8 mouse cellular contexts compared by ENCODE assay signal in genomic region chr5:121583765-121584501, GRCm38 (mm10). TPM values are rescaled to one million over a fixed set of nuclear protein-coding genes. Genes with fewer than 3 reads are reported as not detected.
A peak's percentile ranks its signal among the peaks of the same experiment; 100 is the strongest.
DNase-seq lines count a peak whose midpoint lies in the region; ATAC-seq and TF ChIP-seq lines count a peak whose summit lies in the region.

No protein-coding gene starts in this region.

- no peak overlapping the region for H3K4me2 ChIP-seq in heart, postnatal 0 days (ENCODE audit: low read depth, low read length)
- H3K4me2 ChIP-seq in lung, embryonic 14.5 days = 0 out of 2 replicates have a peak overlapping the region, but pooled peaks have one; percentile 12

- TF ChIP-seq POLR2A in ES-Bruce4 (IDR thresholded peaks at IDR 0.05; ENCODE audit: insufficient read depth, low read length) = no peak
- peak; percentile 63 for TF ChIP-seq POLR2A in embryonic fibroblast, embryonic 13.5 days (IDR thresholded peaks at IDR 0.05; ENCODE audit: low read depth, low read length)

- DNase-seq in adrenal gland, postnatal 10 days = peak; percentile 96
- peak; percentile 82 for DNase-seq in heart, postnatal 0 days (ENCODE audit: low spot score)
- DNase-seq in layer of hippocampus, adult 9-11 months = peak; percentile 87
- peak; percentile 93 for DNase-seq in lung, embryonic 14.5 days
- peak; percentile 71 for DNase-seq in right cerebral cortex, postnatal 14 days
- peak; percentile 86 to 95 for DNase-seq in urinary bladder, postnatal 36 days (ENCODE audit: low spot score in 2 of 2)

- TF ChIP-seq EP300 in ES-Bruce4 (IDR thresholded peaks at IDR 0.05; ENCODE audit: insufficient read depth, low read depth, low read length) = peak; percentile 65; the same call in 1 of the 2 replicates
- no peak for TF ChIP-seq EP300 in heart, postnatal 0 days (IDR thresholded peaks at IDR 0.05; ENCODE audit: low read depth)

- 0 out of 2 replicates have a peak overlapping the region, but pooled peaks have one; percentile 18 for H3K9ac ChIP-seq in ES-Bruce4 (ENCODE audit: low read depth, poor library complexity, severe bottlenecking)
- no peak overlapping the region for H3K9ac ChIP-seq in heart, postnatal 0 days (replicated peaks; ENCODE audit: low read depth, low read length)
- no peak overlapping the region for H3K9ac ChIP-seq in lung, embryonic 14.5 days

- peak overlapping the region; percentile 89 for H3K27ac ChIP-seq in ES-Bruce4 (ENCODE audit: insufficient read depth, low read length)
- H3K27ac ChIP-seq in embryonic fibroblast, embryonic 13.5 days (ENCODE audit: insufficient read depth, low read length) = peak overlapping the region; percentile 95
- peak overlapping the region; percentile 10; the same call in 1 of the 2 replicates for H3K27ac ChIP-seq in heart, postnatal 0 days (ENCODE audit: low read depth)
- peak overlapping the region; percentile 51; the same call in 1 of the 2 replicates for H3K27ac ChIP-seq in lung, embryonic 14.5 days (ENCODE audit: low read depth)

- no peaks in the 10 kb centered on the region for H3K9me3 ChIP-seq in ES-Bruce4 (replicated peaks; ENCODE audit: control insufficient read depth, insufficient read depth, low read length, poor library complexity, severe bottlenecking)
- no peaks in the 10 kb centered on the region for H3K9me3 ChIP-seq in heart, postnatal 0 days (replicated peaks; ENCODE audit: control insufficient read depth, low read length)
- no peaks in the 10 kb centered on the region for H3K9me3 ChIP-seq in lung, embryonic 14.5 days (ENCODE audit: low read depth, low read length)

- TF ChIP-seq CTCF in ES-Bruce4 (IDR thresholded peaks at IDR 0.05; ENCODE audit: low read depth, low read length) = peak; percentile 79
- TF ChIP-seq CTCF in embryonic fibroblast, embryonic 13.5 days (IDR thresholded peaks at IDR 0.05; ENCODE audit: borderline replicate concordance, insufficient read depth, low read length) = peak; percentile 70
- TF ChIP-seq CTCF in heart, postnatal 0 days (IDR thresholded peaks at IDR 0.05; ENCODE audit: low read depth) = peak; percentile 81
- peak; percentile 80 for TF ChIP-seq CTCF in lung, embryonic 14.5 days (IDR thresholded peaks at IDR 0.05; ENCODE audit: low read depth)

- peak; percentile 87 for ATAC-seq in heart, postnatal 0 days (ENCODE audit: insufficient read depth, low read depth)
- ATAC-seq in lung, embryonic 14.5 days (ENCODE audit: insufficient read depth) = peak; percentile 68

- H3K27me3 ChIP-seq in ES-Bruce4 (ENCODE audit: control insufficient read depth, insufficient read depth, low read length, poor library complexity, severe bottlenecking) = no peaks in the 10 kb centered on the region
- H3K27me3 ChIP-seq in heart, postnatal 0 days (ENCODE audit: control insufficient read depth, insufficient read depth, low read length) = no peaks in the 10 kb centered on the region
- no peaks in the 10 kb centered on the region for H3K27me3 ChIP-seq in lung, embryonic 14.5 days (ENCODE audit: insufficient read depth, low read length)

- 50% methylated on average over 12 of the region's 12 CpGs for WGBS in heart, postnatal 0 days
- 50% methylated on average over 12 of the region's 12 CpGs for WGBS in lung, embryonic 14.5 days

- H3K4me3 ChIP-seq in ES-Bruce4 (ENCODE audit: low read depth, low read length) = 0 out of 2 replicates have a peak overlapping the region, but pooled peaks have one; percentile 3
- H3K4me3 ChIP-seq in embryonic fibroblast, embryonic 13.5 days (ENCODE audit: insufficient read depth, low read length) = no peak overlapping the region
- no peak overlapping the region for H3K4me3 ChIP-seq in heart, postnatal 0 days (ENCODE audit: low read depth, low read length)
- no peak overlapping the region for H3K4me3 ChIP-seq in lung, embryonic 14.5 days (ENCODE audit: low read depth, low read length)

- H3K4me1 ChIP-seq in ES-Bruce4 (ENCODE audit: control insufficient read depth, insufficient read depth, low read length) = peaks cover 7% of the 10 kb centered on the region
- H3K4me1 ChIP-seq in embryonic fibroblast, embryonic 13.5 days (ENCODE audit: control insufficient read depth, insufficient read depth, low read length) = peaks cover 6% of the 10 kb centered on the region
- H3K4me1 ChIP-seq in heart, postnatal 0 days (ENCODE audit: control insufficient read depth, insufficient read depth) = peaks cover 10% of the 10 kb centered on the region; the same call in 1 of the 2 replicates
- H3K4me1 ChIP-seq in lung, embryonic 14.5 days (ENCODE audit: insufficient read depth) = peaks cover 23% of the 10 kb centered on the region

- H3K36me3 ChIP-seq in ES-Bruce4 (ENCODE audit: control insufficient read depth, insufficient read depth, low read length, poor library complexity, severe bottlenecking) = peaks cover 3% of the 10 kb centered on the region; the same call in 1 of the 2 replicates
- peaks cover 13% of the 10 kb centered on the region; the same call in 1 of the 2 replicates for H3K36me3 ChIP-seq in heart, postnatal 0 days (replicated peaks; ENCODE audit: control insufficient read depth, insufficient read depth, low read length)
- peaks cover 16% of the 10 kb centered on the region for H3K36me3 ChIP-seq in lung, embryonic 14.5 days (ENCODE audit: insufficient read depth)

RNA-seq across cellular contexts. Expression of gene Aldh2, which starts 9.7 kb away (rescaled TPM):
- 160 and 180 TPM in 2 replicates for polyA plus RNA-seq in ES-Bruce4 (2011; ENCODE audit: insufficient read depth, insufficient read length, low read depth, missing spikeins)
- total RNA-seq in adrenal gland, postnatal 10 days (2021) = 100 to 1,000 TPM; 712 to 837 TPM
- polyA plus RNA-seq in embryonic fibroblast, embryonic 13.5 days (2011; ENCODE audit: insufficient read length, low read depth, missing spikeins) = 167 and 221 TPM in 2 replicates
- 101 and 114 TPM in 2 replicates for total RNA-seq in heart, postnatal 0 days (2014; rRNA removed; ENCODE audit: low replicate concordance)
- 126 and 127 TPM in 2 replicates for polyA plus RNA-seq in heart, postnatal 0 days (2015; fragmentation: Nextera tagmentation; extraction: Ambion mirVana)
- 123 and 125 TPM in 2 replicates for polyA plus RNA-seq in lung, embryonic 14.5 days (2014; fragmentation: Nextera tagmentation; extraction: Ambion mirVana)

RNA-seq across cellular contexts. Expression of gene Acad12, which starts 34.8 kb away (rescaled TPM):
- 5.8 and 6.3 TPM in 2 replicates for polyA plus RNA-seq in ES-Bruce4 (2011; ENCODE audit: insufficient read depth, insufficient read length, low read depth, missing spikeins)
- total RNA-seq in adrenal gland, postnatal 10 days (2021) = 10 to 100 TPM; 20.1 to 24.0 TPM
- polyA plus RNA-seq in embryonic fibroblast, embryonic 13.5 days (2011; ENCODE audit: insufficient read length, low read depth, missing spikeins) = 3.1 and 3.8 TPM in 2 replicates
- total RNA-seq in heart, postnatal 0 days (2014; rRNA removed; ENCODE audit: low replicate concordance) = 12.3 and 17.3 TPM in 2 replicates
- polyA plus RNA-seq in heart, postnatal 0 days (2015; fragmentation: Nextera tagmentation; extraction: Ambion mirVana) = 6.9 and 8.8 TPM in 2 replicates
- 1.7 and 1.8 TPM in 2 replicates for polyA plus RNA-seq in lung, embryonic 14.5 days (2014; fragmentation: Nextera tagmentation; extraction: Ambion mirVana)

RNA-seq across cellular contexts. Expression of gene Mapkapk5, which starts 38.2 kb away (rescaled TPM):
- polyA plus RNA-seq in ES-Bruce4 (2011; ENCODE audit: insufficient read depth, insufficient read length, low read depth, missing spikeins) = 74.4 and 75.2 TPM in 2 replicates
- 10 to 100 TPM; 82.2 to 90.6 TPM for total RNA-seq in adrenal gland, postnatal 10 days (2021)
- polyA plus RNA-seq in embryonic fibroblast, embryonic 13.5 days (2011; ENCODE audit: insufficient read length, low read depth, missing spikeins) = 65.3 and 68.3 TPM in 2 replicates
- 61.7 and 65.2 TPM in 2 replicates for total RNA-seq in heart, postnatal 0 days (2014; rRNA removed; ENCODE audit: low replicate concordance)
- 30.6 and 31.0 TPM in 2 replicates for polyA plus RNA-seq in heart, postnatal 0 days (2015; fragmentation: Nextera tagmentation; extraction: Ambion mirVana)
- polyA plus RNA-seq in lung, embryonic 14.5 days (2014; fragmentation: Nextera tagmentation; extraction: Ambion mirVana) = 55.1 and 57.5 TPM in 2 replicates

RNA-seq across cellular contexts. Expression of gene Adam1a, which starts 38.7 kb away (rescaled TPM):
- polyA plus RNA-seq in ES-Bruce4 (2011; ENCODE audit: insufficient read depth, insufficient read length, low read depth, missing spikeins) = 2.3 TPM in 2 replicates
- total RNA-seq in adrenal gland, postnatal 10 days (2021) = 1 to 10 TPM; 4.1 to 4.7 TPM
- polyA plus RNA-seq in embryonic fibroblast, embryonic 13.5 days (2011; ENCODE audit: insufficient read length, low read depth, missing spikeins) = 1.9 and 2.7 TPM in 2 replicates
- 1.5 and 4.1 TPM in 2 replicates for total RNA-seq in heart, postnatal 0 days (2014; rRNA removed; ENCODE audit: low replicate concordance)
- 0.44 and 0.48 TPM in 2 replicates for polyA plus RNA-seq in heart, postnatal 0 days (2015; fragmentation: Nextera tagmentation; extraction: Ambion mirVana)
- polyA plus RNA-seq in lung, embryonic 14.5 days (2014; fragmentation: Nextera tagmentation; extraction: Ambion mirVana) = 1.6 and 1.7 TPM in 2 replicates

RNA-seq across cellular contexts. Expression of gene Gm42878, which starts 38.7 kb away (rescaled TPM):
- polyA plus RNA-seq in ES-Bruce4 (2011; ENCODE audit: insufficient read depth, insufficient read length, low read depth, missing spikeins) = not detected in 2 replicates
- total RNA-seq in adrenal gland, postnatal 10 days (2021) = under 1 TPM in 1 of 2 experiments, not detected in 1; 1.00 TPM
- polyA plus RNA-seq in embryonic fibroblast, embryonic 13.5 days (2011; ENCODE audit: insufficient read length, low read depth, missing spikeins) = not detected in 2 replicates
- 0.11 and 0.15 TPM in 2 replicates for total RNA-seq in heart, postnatal 0 days (2014; rRNA removed; ENCODE audit: low replicate concordance)
- polyA plus RNA-seq in heart, postnatal 0 days (2015; fragmentation: Nextera tagmentation; extraction: Ambion mirVana) = not detected in 2 replicates
- not detected in 2 replicates for polyA plus RNA-seq in lung, embryonic 14.5 days (2014; fragmentation: Nextera tagmentation; extraction: Ambion mirVana)

Comparison
In these comparisons a context has a peak if more than half of its experiments do, and no peak if none do; other contexts are left out.
1. H3K27ac ChIP-seq: peak in every context shown above with its lines; median percentile 95 in embryonic fibroblast, embryonic 13.5 days; 89 in ES-Bruce4; 51 in lung, embryonic 14.5 days; 10 in heart, postnatal 0 days.